Mouse (Mus musculus) lung, postnatal 25 days (tissue): ENCODE measurements around the gene Morc1.

Experiments used
- DNase-seq: peaks from one replicate; pipeline ENCODE4 v3.0.0; 2022; ENCODE audit warnings: low spot score

The Morc1 gene

DNA sequence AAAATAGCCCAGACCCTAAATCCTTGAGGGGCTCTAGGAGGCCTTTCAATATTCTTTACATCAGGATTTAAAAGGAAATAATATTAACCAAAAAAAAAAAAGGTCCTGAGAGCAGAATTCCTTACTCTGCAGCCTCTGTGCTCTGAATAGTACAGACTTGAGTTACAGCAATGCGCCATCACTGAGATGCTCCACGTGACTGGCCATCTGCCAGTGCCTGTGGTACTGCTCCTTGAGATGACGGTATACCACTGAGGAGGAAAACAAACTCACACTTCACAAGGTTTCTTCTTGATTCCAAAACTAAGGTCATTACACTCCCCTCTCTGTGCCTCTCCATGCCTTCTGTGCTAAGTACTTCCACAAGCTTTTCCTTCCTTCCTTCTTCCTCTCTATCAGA is 195.1 kb downstream of the Morc1 start:
- DNase-seq = no peak

DNA sequence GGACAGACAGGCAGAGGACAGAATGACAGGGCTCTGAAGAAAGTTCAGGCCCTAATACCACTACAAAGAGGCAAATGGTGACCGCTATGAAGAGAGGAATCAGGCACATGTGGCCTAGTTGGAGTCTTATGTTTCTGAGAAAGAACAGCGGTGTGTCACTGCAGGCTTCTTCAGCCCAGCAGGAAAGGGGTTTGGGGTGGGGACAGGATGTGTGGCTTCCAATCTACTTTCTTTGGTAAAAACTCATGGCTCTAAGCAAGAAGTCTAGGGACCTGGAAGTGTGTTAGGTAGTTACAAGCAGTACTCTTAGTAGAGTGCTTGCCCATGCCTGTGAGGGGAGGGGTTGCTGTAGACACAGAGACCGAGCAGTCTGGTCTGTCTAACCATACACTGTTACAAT is 196.3 kb downstream of the Morc1 start:
- DNase-seq = no peak

DNA sequence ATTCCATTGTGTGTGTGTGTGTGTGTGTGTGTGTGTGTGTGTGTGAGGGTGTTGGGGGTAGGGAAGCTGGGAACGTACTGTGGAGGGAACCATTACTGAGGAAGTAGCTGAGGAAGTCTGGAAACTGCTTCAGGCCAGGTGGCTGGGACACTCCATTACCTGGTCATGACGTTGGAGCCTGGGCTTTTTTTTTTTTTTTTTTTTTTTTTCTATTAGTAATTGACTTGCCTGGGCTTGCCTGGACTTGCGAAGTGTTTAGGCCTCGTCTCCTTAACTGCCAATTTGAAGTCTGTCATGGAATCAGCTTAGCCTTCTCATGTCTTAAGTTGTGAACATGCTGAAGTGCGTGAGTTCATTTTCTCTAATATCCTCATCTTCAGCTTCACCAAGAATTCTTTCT is 198.7 kb downstream of the Morc1 start:
- no peak for DNase-seq

DNA sequence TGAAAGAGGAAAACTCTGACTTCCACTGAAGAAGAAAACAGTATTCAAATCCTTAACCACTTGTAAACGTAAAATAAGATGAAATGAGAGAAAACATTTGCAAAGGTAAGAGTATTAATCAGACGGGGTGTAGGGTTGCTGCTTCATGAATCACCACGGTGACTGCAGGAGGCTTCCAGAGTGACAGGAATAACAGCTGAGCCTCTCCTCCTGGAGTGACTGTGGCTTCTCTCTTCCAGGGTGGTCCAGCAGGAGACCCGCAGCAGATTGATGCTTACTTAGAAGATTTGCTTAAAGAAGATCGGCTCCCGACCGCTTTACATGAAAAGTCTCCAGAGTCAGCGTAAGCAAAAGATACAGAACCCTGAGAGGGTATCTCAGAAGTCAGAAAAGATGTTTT is 199.4 kb downstream of the Morc1 start:
- no peak for DNase-seq

DNA sequence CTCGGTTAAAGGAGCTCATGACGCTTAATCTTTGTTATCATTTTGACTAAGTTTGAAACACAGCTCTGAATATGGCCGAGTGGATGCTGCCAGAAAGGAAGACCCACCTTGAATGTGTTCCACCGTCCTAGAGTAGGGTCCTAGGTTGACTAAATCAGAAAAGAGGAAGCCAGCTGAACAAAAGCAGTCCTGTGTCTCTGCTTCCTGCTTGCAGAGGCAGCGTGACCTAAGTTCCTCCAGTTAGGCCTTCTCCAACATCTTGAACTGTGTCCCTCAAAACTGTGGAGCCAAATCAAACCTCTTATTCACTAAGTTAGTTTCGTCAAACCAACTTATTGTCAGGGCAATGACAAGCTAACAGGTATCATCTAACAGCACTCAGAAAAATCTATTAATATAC is 201.3 kb downstream of the Morc1 start:
- DNase-seq = no peak

DNA sequence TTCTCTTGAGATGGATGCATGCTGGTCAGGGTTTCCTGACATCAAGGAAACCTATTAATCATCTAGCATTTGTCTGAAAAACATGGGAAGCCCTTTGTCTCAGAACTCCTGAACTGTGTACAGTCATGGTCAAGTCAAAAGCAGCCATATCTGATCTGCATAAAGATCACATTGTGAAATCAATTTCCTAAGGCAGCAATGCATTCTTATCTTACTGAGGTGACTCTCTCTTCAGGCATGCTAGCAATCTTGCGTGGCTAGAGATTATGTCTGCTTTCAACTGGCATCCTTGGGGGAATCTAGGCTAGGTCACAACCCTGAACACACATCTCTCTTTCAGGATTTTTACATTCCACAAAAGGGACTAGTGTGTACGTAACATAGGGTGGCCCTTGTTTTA is 215.2 kb downstream of the Morc1 start:
- no peak for DNase-seq

DNA sequence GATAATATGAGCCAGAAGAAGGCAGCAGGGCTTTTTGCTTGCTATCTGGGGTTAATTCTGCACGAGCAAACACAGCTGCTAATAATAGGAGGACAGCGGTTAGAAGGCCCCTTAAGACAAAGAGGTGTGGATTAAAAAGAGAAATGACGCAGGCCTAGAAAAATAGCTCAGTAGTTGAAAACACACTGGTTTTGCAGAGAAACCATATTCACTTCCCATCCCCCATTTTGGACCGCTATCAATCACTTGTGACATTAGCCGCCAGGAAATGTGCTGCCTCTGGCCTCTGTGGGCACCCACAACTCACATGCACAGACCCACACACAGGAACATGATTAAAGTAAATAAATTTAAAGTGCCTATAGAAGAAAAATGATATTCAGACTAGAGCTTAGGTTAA is 240.7 kb downstream of the Morc1 start:
- peak; percentile 5 for DNase-seq

DNA sequence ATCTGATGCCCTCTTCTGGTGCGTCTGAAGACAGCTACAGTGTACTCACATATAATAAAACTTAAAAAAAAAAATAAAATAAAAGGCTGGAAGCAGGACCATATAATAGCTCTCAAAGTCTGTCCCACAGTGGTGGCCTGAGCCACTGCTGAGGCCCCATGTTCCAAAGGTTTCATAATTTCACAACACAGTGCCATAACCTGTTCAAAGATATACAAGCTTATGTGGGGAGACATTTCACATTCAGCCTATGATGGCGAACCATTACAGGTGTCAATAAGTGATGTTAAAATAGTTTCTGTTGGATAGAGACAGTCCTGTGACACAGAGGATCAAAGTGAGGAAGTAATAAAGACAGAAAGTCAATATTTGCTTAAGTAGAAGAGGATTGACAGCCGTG is 241.6 kb downstream of the Morc1 start:
- DNase-seq = no peak

DNA sequence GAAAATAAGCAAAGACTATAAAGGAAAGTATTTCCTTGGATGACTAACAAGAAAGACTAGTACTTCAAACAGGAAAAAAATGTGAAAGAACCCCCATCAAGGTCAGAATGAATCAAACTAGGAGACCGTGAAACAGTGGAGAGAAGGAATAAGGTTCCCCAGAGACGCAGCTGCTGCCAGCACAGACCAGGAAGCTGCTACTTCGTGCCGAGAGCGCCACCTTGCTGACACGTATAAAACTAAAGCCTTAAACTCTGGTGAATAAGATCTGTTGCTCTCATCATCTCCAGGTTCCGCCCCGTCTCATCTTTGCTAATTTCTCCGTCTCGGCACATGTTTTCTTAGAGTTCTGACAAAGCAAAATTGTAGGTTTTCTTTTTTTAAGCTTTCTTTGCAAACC is 244.6 kb downstream of the Morc1 start:
- peak; percentile 65 for DNase-seq

DNA sequence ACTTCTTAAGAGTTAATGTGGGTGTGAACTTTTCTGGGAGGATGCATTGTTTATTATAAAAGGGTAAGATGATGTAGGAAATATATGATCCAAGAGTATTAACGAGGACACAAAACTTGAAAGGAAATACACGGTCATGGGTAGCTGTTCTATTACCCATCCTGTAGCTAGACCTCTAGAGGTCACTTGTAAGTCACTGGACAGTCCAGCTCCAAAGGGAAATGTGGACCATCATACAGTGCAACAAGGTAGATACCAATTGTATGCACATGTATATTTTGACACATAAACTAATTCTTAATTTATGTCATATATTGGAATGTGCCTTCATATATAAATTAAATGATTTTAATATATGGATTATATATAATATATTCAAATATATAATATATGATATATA is 245.2 kb downstream of the Morc1 start:
- no peak for DNase-seq

DNA sequence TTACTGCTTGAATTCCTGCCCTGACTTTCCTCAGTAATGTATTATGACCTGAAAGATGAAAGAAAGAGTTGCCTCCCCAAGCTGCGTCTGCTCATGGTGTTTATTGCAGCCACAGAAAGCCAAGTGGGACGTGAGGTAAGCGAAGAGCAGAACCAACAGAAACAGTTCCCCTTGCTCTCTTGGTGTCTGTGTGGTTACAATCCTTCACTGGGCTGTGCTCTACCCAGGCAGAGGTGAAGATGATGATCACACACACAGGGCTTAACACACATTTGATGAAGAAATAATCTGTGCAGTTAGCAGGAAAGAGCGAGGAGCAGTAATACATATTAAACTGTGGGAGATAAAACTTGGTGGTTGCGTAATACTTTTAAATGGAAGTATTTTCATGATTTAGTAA is 246.3 kb downstream of the Morc1 start:
- DNase-seq = no peak

DNA sequence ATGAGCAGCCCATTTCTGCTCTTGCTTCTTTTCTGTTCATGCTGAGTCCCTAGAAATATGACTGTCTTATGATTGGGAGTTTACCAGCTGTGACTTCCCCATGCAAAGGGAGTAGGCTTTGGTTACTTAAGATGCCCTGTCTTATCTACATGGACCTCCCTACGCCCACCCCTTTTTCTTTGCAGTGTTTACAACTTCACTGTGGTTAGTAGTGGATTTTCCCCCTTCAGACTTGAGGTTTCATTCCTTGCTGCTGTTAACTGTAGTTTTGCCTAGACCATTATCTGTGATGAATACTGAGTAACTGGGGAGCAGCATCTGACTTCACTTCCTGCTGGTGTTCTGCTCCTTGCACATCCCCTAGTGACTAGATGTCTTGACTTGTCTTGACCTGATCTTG is 247.0 kb downstream of the Morc1 start:
- DNase-seq = no peak
